Mouse (Mus musculus): ENCODE measurements around the gene Rhof.

DNA sequence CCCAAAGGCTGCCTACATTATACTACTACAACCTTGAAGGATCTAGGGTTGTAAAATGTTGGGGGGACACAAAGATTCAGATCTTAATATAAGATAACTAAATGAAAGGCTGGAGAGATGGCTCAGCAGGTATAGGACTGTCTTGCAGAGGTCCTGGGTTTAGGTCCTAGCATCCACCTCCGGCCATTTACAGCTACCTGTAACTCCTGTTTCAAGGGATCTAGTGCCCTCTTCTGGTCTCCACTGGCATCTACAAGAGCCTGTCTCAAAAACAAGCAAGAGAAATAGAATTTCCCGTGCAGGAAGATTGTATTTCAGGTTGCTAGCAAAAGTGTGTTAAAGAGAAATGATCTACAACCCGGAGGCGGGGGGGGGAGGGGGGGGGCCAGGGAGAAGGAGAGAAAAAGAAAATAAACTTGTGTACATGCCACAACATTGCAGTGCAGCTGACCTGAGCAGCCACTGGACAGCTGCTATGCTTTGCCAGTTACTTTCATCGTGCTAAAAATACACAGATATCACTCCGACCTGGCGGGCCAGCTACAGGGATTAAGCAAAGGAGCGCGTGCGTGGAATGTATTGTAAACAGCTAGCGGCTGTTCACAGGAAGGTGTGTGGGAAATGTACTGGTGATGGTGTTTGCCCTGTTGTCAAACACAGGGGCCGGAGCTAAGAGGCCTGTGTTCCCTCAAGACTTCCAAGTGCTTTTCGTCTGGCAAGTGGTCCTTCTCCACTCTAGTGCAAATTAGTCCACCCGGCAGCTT is 72.6 kb downstream of the Rhof start:
- TF ChIP-seq POLR2A (IDR thresholded peaks at IDR 0.05; ENCODE audit: borderline replicate concordance, insufficient read depth, low read length) = no peak
- TF ChIP-seq CTCF (IDR thresholded peaks at IDR 0.05; ENCODE audit: borderline replicate concordance, insufficient read depth, low read depth, low read length) = peak; percentile 39; the same call in 1 of the 2 replicates

Data from cerebellum, adult 2 months (tissue).